Mouse (Mus musculus) embryonic facial prominence, embryonic 12.5 days (tissue): ENCODE results near the gene Yju2. TPM values are rescaled to one million over a fixed set of nuclear protein-coding genes. Genes with fewer than 3 reads are reported as not detected.

ENCODE experiments used
- ATAC-seq: fragments of 200-750 bp; cut with Nextera tagmentation; 2 replicates; pipeline ENCODE4 v1.8.0; 2017; ENCODE audit not compliant: insufficient number of reproducible peaks, insufficient read depth, low FRiP score, low TSS enrichment
- H3K27ac ChIP-seq: fragments of 300-500 bp; sonication (generic); 2 replicates; pipeline ENCODE4 v1.5.1; 2016; ENCODE audit warnings: mild to moderate bottlenecking
- H3K27me3 ChIP-seq: fragments of 300-500 bp; sonication (generic); 2 replicates; pipeline ENCODE4 v1.6.1; 2016; ENCODE audit warnings: mild to moderate bottlenecking, moderate library complexity
- H3K36me3 ChIP-seq: fragments of 300-500 bp; sonication (generic); 2 replicates; pipeline ENCODE4 v1.6.1; 2016; ENCODE audit warnings: mild to moderate bottlenecking
- H3K4me1 ChIP-seq: fragments of 300-500 bp; sonication (generic); 2 replicates; pipeline ENCODE4 v1.6.1; 2016
- H3K4me2 ChIP-seq: fragments of 300-500 bp; sonication (generic); replicated peaks from 2 replicates; pipeline ENCODE4 v1.6.1; 2016; ENCODE audit warnings: mild to moderate bottlenecking, moderate library complexity
- H3K4me3 ChIP-seq: fragments of 300-500 bp; sonication (generic); 2 replicates; pipeline ENCODE4 v1.5.1; 2016; ENCODE audit warnings: mild to moderate bottlenecking
- H3K9ac ChIP-seq: fragments of 300-500 bp; sonication (generic); 2 replicates; pipeline ENCODE4 v1.6.1; 2016; ENCODE audit warnings: mild to moderate bottlenecking, moderate library complexity
- H3K9me3 ChIP-seq: fragments of 300-500 bp; sonication (generic); 2 replicates; pipeline ENCODE4 v1.6.1; 2016; ENCODE audit warnings: mild to moderate bottlenecking, moderate library complexity
- WGBS: fragments of 180-500 bp; shearing (Covaris S2); methylation state at CpG from one replicate; pipeline ENCODE4 v1.1.7; 2016; 5-methylcytosine and 5-hydroxymethylcytosine counted together
- polyA plus RNA-seq: library from polyadenylated mRNA; unstranded; fragments of >200 nt; fragmentation: Nextera tagmentation; extraction: Ambion mirVana; gene quantifications from 2 replicates; pipeline ENCODE4 v1.2.1, GENCODE M21; 2016

Gene Yju2
- polyA plus RNA-seq, 1 experiment from 2014 or later = 28.3 TPM

DNA sequence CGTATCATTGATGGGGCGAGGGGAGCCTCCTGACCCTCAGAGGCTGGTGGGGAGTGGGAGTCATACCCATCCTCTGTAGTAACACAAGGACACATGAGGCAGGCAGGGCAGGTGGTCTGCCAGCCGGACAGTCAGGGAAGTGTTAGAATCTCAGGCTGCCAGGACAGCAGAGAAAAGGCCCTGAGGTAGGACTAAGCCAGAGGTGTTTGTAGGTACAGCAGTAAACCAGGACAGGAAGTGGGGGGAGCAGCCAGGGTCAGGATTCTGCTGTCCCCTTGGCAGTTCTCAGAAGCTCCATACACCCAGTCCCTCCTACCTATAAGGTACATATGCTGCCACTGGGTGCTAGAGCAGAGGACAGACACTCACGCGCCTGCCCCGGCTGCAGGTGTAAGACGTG is 2.7 kb downstream of the Yju2 start:
- WGBS = 95% methylated on average over 7 of the region's 7 CpGs
- no peak overlapping the region for H3K4me2 ChIP-seq
- H3K9ac ChIP-seq = no peak overlapping the region
- no peak for ATAC-seq
- H3K27ac ChIP-seq = no peak overlapping the region
- H3K4me1 ChIP-seq = peaks cover 19% of the 10 kb centered on the region
- no peak overlapping the region for H3K4me3 ChIP-seq
- peaks cover 35% of the 10 kb centered on the region for H3K36me3 ChIP-seq
- no peaks in the 10 kb centered on the region for H3K27me3 ChIP-seq
- H3K9me3 ChIP-seq = no peaks in the 10 kb centered on the region

GRCm38 (mm10) chr17:55963171-55963570 is 4.3 kb downstream of the Yju2 start:
- peaks cover 16% of the 10 kb centered on the region for H3K4me1 ChIP-seq
- no peak overlapping the region for H3K27ac ChIP-seq
- H3K4me3 ChIP-seq = no peak overlapping the region
- ATAC-seq = no peak
- no peak overlapping the region for H3K9ac ChIP-seq
- WGBS = 82% methylated on average over 14 of the region's 14 CpGs
- H3K36me3 ChIP-seq = peaks cover 46% of the 10 kb centered on the region
- H3K9me3 ChIP-seq = no peaks in the 10 kb centered on the region
- H3K27me3 ChIP-seq = no peaks in the 10 kb centered on the region
- no peak overlapping the region for H3K4me2 ChIP-seq

DNA sequence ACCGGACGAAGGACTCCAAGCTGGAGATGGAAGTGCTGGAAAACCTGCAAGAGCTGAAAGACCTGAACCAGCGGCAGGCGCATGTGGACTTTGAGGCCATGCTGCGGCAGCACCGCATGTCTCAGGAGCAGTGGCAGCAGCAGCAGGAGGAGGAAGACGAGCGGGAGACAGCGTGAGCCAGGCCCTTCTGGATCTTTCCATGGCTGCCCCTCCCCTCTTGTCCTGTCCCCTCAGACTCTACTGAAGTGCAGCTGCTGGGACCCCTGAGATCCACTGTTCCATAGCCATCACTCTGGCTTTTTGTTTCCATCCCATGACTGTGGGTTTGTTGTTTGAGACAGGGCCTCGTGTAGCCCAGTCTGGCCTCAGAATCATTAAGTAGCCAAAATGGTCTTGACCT is 5.6 kb downstream of the Yju2 start:
- H3K9ac ChIP-seq = no peak overlapping the region
- H3K4me1 ChIP-seq = peaks cover 17% of the 10 kb centered on the region
- H3K27me3 ChIP-seq = no peaks in the 10 kb centered on the region
- 90% methylated on average over 10 of the region's 10 CpGs for WGBS
- H3K36me3 ChIP-seq = peaks cover 46% of the 10 kb centered on the region
- no peak overlapping the region for H3K4me2 ChIP-seq
- H3K27ac ChIP-seq = no peak overlapping the region
- no peak for ATAC-seq
- H3K4me3 ChIP-seq = no peak overlapping the region
- no peaks in the 10 kb centered on the region for H3K9me3 ChIP-seq

DNA sequence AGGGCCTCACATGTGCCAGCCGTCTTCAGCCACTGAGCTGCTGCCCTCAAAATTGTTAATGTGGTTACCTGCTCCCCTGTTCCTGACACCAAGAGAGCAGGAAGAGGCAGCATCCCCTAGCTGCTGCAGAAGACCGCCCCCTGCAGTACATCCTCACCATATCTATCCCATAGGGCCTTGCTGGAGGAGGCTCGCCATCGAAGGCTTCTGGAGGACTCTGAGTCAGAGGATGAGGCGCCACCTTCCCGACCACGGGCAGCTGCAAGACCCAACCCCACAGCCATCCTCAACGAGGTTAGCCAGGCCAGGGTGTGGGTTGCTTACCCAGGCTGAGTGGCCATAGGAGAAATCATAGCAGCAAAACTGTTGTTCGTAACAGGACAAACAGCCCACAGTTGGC is 6.1 kb downstream of the Yju2 start:
- Histone ChIP-seq H3K36me3 (peaks cover 46% of the 10 kb centered on the region), H3K4me2 (no peak overlapping the region), H3K27ac (no peak overlapping the region), H3K27me3 (no peaks in the 10 kb centered on the region), H3K4me1 (peaks cover 19% of the 10 kb centered on the region), H3K4me3 (no peak overlapping the region), H3K9me3 (no peaks in the 10 kb centered on the region), H3K9ac (no peak overlapping the region; the same call in 1 of the 2 replicates)
- ATAC-seq = no peak
- 82% methylated on average over 9 of the region's 9 CpGs for WGBS

- Histone ChIP-seq H3K36me3 (peaks cover 40% of the 10 kb centered on the region), H3K4me3 (no peak overlapping the region), H3K9me3 (no peaks in the 10 kb centered on the region), H3K27ac (no peak overlapping the region), H3K4me1 (peaks cover 24% of the 10 kb centered on the region; the same call in 1 of the 2 replicates), H3K27me3 (0 out of 2 replicates have a peak, but pooled peaks cover 6% of the 10 kb centered on the region), H3K4me2 (no peak overlapping the region), H3K9ac (no peak overlapping the region)
- 90% methylated on average over 4 of the region's 4 CpGs for WGBS
- ATAC-seq = no peak
Observed at GRCm38 (mm10) chr17:55967186-55967585, 8.3 kb downstream of the Yju2 start.

DNA sequence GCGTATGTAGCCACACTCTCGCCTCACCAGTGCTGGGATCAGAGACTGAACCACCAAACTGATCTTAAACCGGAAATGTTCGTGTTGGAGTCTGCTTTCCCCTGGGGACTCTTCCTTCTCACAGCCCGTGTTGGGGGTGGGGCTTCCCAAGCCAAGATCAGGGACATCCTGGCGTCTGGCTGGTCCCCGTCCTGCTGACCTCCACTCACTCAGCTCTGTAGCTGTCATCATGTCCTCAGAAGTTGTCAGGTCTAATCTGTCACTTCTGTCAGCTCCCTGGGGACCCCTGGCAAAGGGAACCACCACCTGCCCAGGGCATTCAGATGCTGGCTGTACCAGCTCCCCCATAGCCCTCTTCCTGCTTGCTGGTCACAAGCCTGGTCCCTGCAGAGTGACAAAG is 9.3 kb downstream of the Yju2 start:
- Histone ChIP-seq H3K9me3 (no peaks in the 10 kb centered on the region), H3K4me1 (peaks cover 21% of the 10 kb centered on the region; the same call in 1 of the 2 replicates), H3K9ac (no peak overlapping the region; the same call in 1 of the 2 replicates), H3K4me2 (no peak overlapping the region), H3K36me3 (peaks cover 33% of the 10 kb centered on the region), H3K27me3 (0 out of 2 replicates have a peak, but pooled peaks cover 6% of the 10 kb centered on the region), H3K4me3 (no peak overlapping the region), H3K27ac (no peak overlapping the region)
- no peak for ATAC-seq
- 56% methylated on average over 7 of the region's 7 CpGs for WGBS

- Histone ChIP-seq H3K4me3 (peak overlapping the region; percentile 53; the same call in 1 of the 2 replicates), H3K36me3 (peaks cover 31% of the 10 kb centered on the region)
Observed at GRCm38 (mm10) chr17:55969560-55969959, 10.7 kb downstream of the Yju2 start.

GRCm38 (mm10) chr17:55969966-55970891 is 11.3 kb downstream of the Yju2 start, which contains the start of gene Shd:
Shd (plus strand) TSS chr17:55970467.
- no peak within 1 kb of the TSS for H3K27ac ChIP-seq
- peak within 1 kb of the TSS; percentile 68 for H3K4me2 ChIP-seq
- 8% methylated on average over 55 of the region's 55 CpGs for WGBS
- peak within 1 kb of the TSS; percentile 53 for H3K4me3 ChIP-seq
- H3K4me1 ChIP-seq = peaks cover 21% of the 10 kb centered on the region; the same call in 1 of the 2 replicates
- H3K36me3 ChIP-seq = peaks cover 24% of the 10 kb centered on the region
- peak within 1 kb of the TSS; percentile 73 for H3K9ac ChIP-seq
- ATAC-seq = peak; percentile 16; the same call in 1 of the 2 replicates
- no peaks in the 10 kb centered on the region for H3K9me3 ChIP-seq
- 0 out of 2 replicates have a peak, but pooled peaks cover 6% of the 10 kb centered on the region for H3K27me3 ChIP-seq

More at GRCm38 (mm10) chr17:55969560-55969959, 10.7 kb downstream of the Yju2 start:
- Histone ChIP-seq H3K4me1 (peaks cover 21% of the 10 kb centered on the region; the same call in 1 of the 2 replicates), H3K9me3 (no peaks in the 10 kb centered on the region), H3K27me3 (0 out of 2 replicates have a peak, but pooled peaks cover 6% of the 10 kb centered on the region), H3K4me2 (peak overlapping the region; percentile 68; the same call in 1 of the 2 replicates), H3K27ac (no peak overlapping the region), H3K9ac (no peak overlapping the region)
- WGBS = 44% methylated on average over 14 of the region's 14 CpGs
- no peak for ATAC-seq

GRCm38 (mm10) chr17:55971453-55971852 is 12.6 kb downstream of the Yju2 start:
- Histone ChIP-seq H3K9me3 (no peaks in the 10 kb centered on the region), H3K4me3 (peak overlapping the region; percentile 53), H3K27me3 (0 out of 2 replicates have a peak, but pooled peaks cover 6% of the 10 kb centered on the region), H3K4me2 (peak overlapping the region; percentile 68), H3K4me1 (peaks cover 21% of the 10 kb centered on the region; the same call in 1 of the 2 replicates), H3K36me3 (peaks cover 17% of the 10 kb centered on the region), H3K9ac (0 out of 2 replicates have a peak overlapping the region, but pooled peaks have one; percentile 16), H3K27ac (no peak overlapping the region)
- 23% methylated on average over 22 of the region's 22 CpGs for WGBS
- no peak for ATAC-seq

DNA sequence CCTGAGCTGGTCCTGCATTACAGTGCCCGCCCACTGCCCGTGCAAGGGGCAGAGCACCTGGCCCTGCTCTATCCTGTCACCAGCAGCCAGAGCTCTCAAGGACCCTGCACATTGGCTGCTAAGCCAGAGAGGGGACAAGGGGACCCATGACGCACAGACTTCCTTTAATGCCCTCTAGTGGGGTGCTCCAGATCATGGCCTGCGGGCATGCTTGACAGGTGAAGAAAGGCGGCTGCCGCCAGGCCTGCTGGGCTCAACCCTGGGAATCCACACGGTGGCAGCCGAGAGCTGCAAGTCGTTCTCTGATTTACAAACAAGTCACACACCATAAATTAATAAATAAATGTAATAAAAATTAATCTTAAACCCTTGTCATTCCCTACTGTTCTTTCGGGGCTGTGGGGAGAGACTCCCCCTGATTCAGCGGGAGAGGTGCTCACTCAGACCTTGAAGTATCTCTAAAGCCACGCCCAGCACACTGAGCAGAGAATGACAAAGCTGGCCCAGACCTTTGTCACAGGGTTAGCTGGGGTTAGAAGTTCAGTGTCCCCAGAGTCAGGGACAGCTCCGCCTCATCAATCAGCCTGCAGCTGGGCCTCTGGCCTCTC is 17.5 kb downstream of the Yju2 start:
- H3K27me3 ChIP-seq = 0 out of 2 replicates have a peak, but pooled peaks cover 5% of the 10 kb centered on the region
- peaks cover 4% of the 10 kb centered on the region; the same call in 1 of the 2 replicates for H3K36me3 ChIP-seq
- 18% methylated on average over 13 of the region's 13 CpGs for WGBS
- H3K4me2 ChIP-seq = no peak overlapping the region
- no peak overlapping the region for H3K27ac ChIP-seq
- H3K4me3 ChIP-seq = no peak overlapping the region
- peaks cover 2% of the 10 kb centered on the region; the same call in 1 of the 2 replicates for H3K4me1 ChIP-seq
- 0 out of 2 replicates have a peak, but pooled peaks have one; percentile 52 for ATAC-seq
- H3K9ac ChIP-seq = no peak overlapping the region
- no peaks in the 10 kb centered on the region for H3K9me3 ChIP-seq

DNA sequence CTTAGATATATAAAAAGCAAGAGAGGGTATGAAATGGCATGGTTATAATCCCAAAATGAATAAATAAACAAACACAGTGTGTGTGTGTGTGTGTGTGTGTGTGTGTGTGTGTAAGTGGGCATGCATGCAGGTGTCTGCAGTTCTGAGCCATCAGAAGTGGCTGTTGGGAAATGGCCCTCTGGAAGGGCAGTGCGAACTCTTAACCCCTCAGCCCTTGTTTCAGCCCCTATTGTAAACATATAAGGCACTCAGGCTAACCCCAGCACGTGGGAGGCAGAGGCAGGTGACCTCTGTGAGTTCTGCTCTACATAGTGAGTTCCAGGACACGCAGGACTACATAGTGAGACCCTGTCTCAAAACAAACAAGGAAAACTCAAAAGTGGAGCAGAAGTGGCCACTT is 18.4 kb downstream of the Yju2 start:
- no peak overlapping the region for H3K9ac ChIP-seq
- no peak overlapping the region for H3K27ac ChIP-seq
- WGBS = 50% methylated on average over 3 of the region's 3 CpGs
- H3K27me3 ChIP-seq = no peaks in the 10 kb centered on the region
- peaks cover 4% of the 10 kb centered on the region; the same call in 1 of the 2 replicates for H3K36me3 ChIP-seq
- no peak for ATAC-seq
- H3K4me1 ChIP-seq = no peaks in the 10 kb centered on the region
- H3K9me3 ChIP-seq = no peaks in the 10 kb centered on the region
- H3K4me2 ChIP-seq = no peak overlapping the region
- no peak overlapping the region for H3K4me3 ChIP-seq
